In genomic region chrX:163879461-163879860, GRCm38 (mm10) we compare ENCODE assay signal across 9 mouse cellular contexts. TPM values are rescaled to one million over a fixed set of nuclear protein-coding genes. Genes with fewer than 3 reads are reported as not detected.
A peak's percentile ranks its signal among the peaks of the same experiment; 100 is the strongest.
DNase-seq lines count a peak whose midpoint lies in the region; ATAC-seq and TF ChIP-seq lines count a peak whose summit lies in the region.
"Had no signal": no experiment of that assay in that cellular context is flagged by ENCODE, and none has a peak within 500 bp of the region (broad histone marks: within the 10 kb centered on the region; RNA-seq: fewer than 3 reads in every experiment).

No protein-coding gene starts in this region.

- H3K4me3 ChIP-seq in CH12.LX (replicated peaks in 1 of 3; ENCODE audit: low read depth in 2 of 3, low read length in 2 of 3, poor library complexity in 1 of 3), result no peak overlapping the region
- no peak overlapping the region for H3K4me3 ChIP-seq in heart, embryonic 16.5 days (ENCODE audit: low read length)
- no peak overlapping the region for H3K4me3 ChIP-seq in hindbrain, embryonic 10.5 days
- H3K4me3 ChIP-seq: liver, embryonic 13.5 days had no signal

- H3K4me1 ChIP-seq in CH12.LX (ENCODE audit: control insufficient read depth in 1 of 2, insufficient read depth in 2 of 2), result peaks cover 10 to 35% of the 10 kb centered on the region in 2 experiments; a peak in 3 of 4 replicates
- peaks cover 3% of the 10 kb centered on the region for H3K4me1 ChIP-seq in heart, embryonic 16.5 days (ENCODE audit: control insufficient read depth, insufficient read depth, low read length)
- H3K4me1 ChIP-seq in hindbrain, embryonic 10.5 days (replicated peaks), result no peaks in the 10 kb centered on the region
- H3K4me1 ChIP-seq: liver, embryonic 13.5 days had no signal

- no peak overlapping the region for H3K9ac ChIP-seq in CH12.LX (ENCODE audit: insufficient read depth, low read depth)
- H3K9ac ChIP-seq in heart, embryonic 16.5 days (ENCODE audit: low read length), result no peak overlapping the region
- H3K9ac ChIP-seq: liver, embryonic 13.5 days had no signal

- intact Hi-C loops in heart, postnatal 25 days (cut with DNase I), result no loop called here

- H3K27ac ChIP-seq in CH12.LX (ENCODE audit: insufficient read depth, low read depth), result peak overlapping the region; percentile 57
- H3K27ac ChIP-seq in heart, embryonic 16.5 days (ENCODE audit: low read length), result peak overlapping the region; percentile 42
- no peak overlapping the region for H3K27ac ChIP-seq in hindbrain, embryonic 10.5 days
- H3K27ac ChIP-seq: liver, embryonic 13.5 days had no signal

- in situ Hi-C loops in CH12.LX (cut with MboI; ENCODE audit: low pct_ligation_motif_present, low pct_unique_long_range_greater_than_20kb, low sequenced_read_pairs), result no loop called here

- H3K79me2 ChIP-seq in CH12.LX (replicated peaks; ENCODE audit: control insufficient read depth, extremely low read depth, insufficient read depth, poor library complexity, severe bottlenecking), result no peaks in the 10 kb centered on the region

- ATAC-seq in heart, embryonic 16.5 days (replicated peaks; ENCODE audit: extremely low read depth, insufficient read depth, low FRiP score), result no peak; the same call in 1 of the 2 replicates

- H3K36me3 ChIP-seq in CH12.LX (replicated peaks in 1 of 2; ENCODE audit: control insufficient read depth in 1 of 2, insufficient read depth in 1 of 2, low read length in 1 of 2), result no peaks in the 10 kb centered on the region
- H3K36me3 ChIP-seq in heart, embryonic 16.5 days (ENCODE audit: control insufficient read depth, insufficient read depth), result no peaks in the 10 kb centered on the region
- H3K36me3 ChIP-seq in hindbrain, embryonic 10.5 days, result no peaks in the 10 kb centered on the region
- H3K36me3 ChIP-seq: liver, embryonic 13.5 days had no signal

- H3K27me3 ChIP-seq in CH12.LX (replicated peaks), result no peaks in the 10 kb centered on the region
- H3K27me3 ChIP-seq in heart, embryonic 16.5 days (ENCODE audit: control insufficient read depth, insufficient read depth, low read length), result no peaks in the 10 kb centered on the region
- peaks cover 41% of the 10 kb centered on the region for H3K27me3 ChIP-seq in hindbrain, embryonic 10.5 days (ENCODE audit: insufficient read depth, poor library complexity, severe bottlenecking)
- H3K27me3 ChIP-seq: liver, embryonic 13.5 days had no signal

- no peak for TF ChIP-seq CTCF in CH12.LX (conservative IDR thresholded peaks at IDR 0.05 in 1 of 2, IDR thresholded peaks at IDR 0.05 in 1 of 2; ENCODE audit: low read depth in 2 of 2, low read length in 2 of 2)

- WGBS in heart, embryonic 16.5 days, result 24% methylated on average over 5 of the region's 5 CpGs
- WGBS in hindbrain, embryonic 10.5 days, result 77% methylated on average over 5 of the region's 5 CpGs

- no peaks in the 10 kb centered on the region for H3K9me3 ChIP-seq in CH12.LX (replicated peaks; ENCODE audit: low read length)
- H3K9me3 ChIP-seq in heart, embryonic 16.5 days (replicated peaks; ENCODE audit: control insufficient read depth, low read length), result no peaks in the 10 kb centered on the region
- H3K9me3 ChIP-seq in hindbrain, embryonic 10.5 days, result no peaks in the 10 kb centered on the region
- H3K9me3 ChIP-seq: liver, embryonic 13.5 days had no signal

- peak overlapping the region; percentile 44 for H3K4me2 ChIP-seq in CH12.LX (ENCODE audit: insufficient read depth, low read depth, poor library complexity, severe bottlenecking)
- peak overlapping the region; percentile 28 for H3K4me2 ChIP-seq in heart, embryonic 16.5 days (ENCODE audit: low read depth, low read length)
- H3K4me2 ChIP-seq: liver, embryonic 13.5 days had no signal

- DNase-seq in heart, adult 18-20 months, result peak; percentile 18 to 36
- DNase-seq in heart, postnatal 25 days (ENCODE audit: low spot score), result no peak
- DNase-seq in CH12.LX (ENCODE audit: extremely low read depth), result peak; percentile 39
- DNase-seq in cerebellum, adult 9-11 months, result peak; percentile 16
- no peak for DNase-seq in layer of hippocampus, postnatal 36 days
- no peak for DNase-seq in hindbrain, embryonic 10.5 days (ENCODE audit: low spot score)
- no peak for DNase-seq in left cerebral cortex, adult 11 months (ENCODE audit: low spot score)
- DNase-seq: liver, embryonic 13.5 days had no signal

- no peak for TF ChIP-seq RAD21 in CH12.LX (IDR thresholded peaks at IDR 0.05; ENCODE audit: low read depth, low read length)

- TF ChIP-seq POLR2A in CH12.LX (IDR thresholded peaks at IDR 0.05; ENCODE audit: low read depth, low read length), result no peak

- dilution Hi-C loops in CH12.LX (cut with MboI; ENCODE audit: extremely low pct_ligation_motif_present, extremely low pct_unique_long_range_greater_than_20kb, low sequenced_read_pairs), result no loop called here

- no peak for TF ChIP-seq EP300 in CH12.LX (IDR thresholded peaks at IDR 0.05; ENCODE audit: low read length)

TF ChIP-seq in CH12.LX, 34 proteins besides CTCF, POLR2A, EP300 and RAD21:
- TF ChIP-seq RCOR1 (conservative IDR thresholded peaks at IDR 0.05; ENCODE audit: low read depth, low read length), result no peak
- no peak for TF ChIP-seq ETS1 (conservative IDR thresholded peaks at IDR 0.05; ENCODE audit: low read depth, low read length)
- peak; percentile 81 for TF ChIP-seq MEF2A (IDR thresholded peaks at IDR 0.05; ENCODE audit: borderline replicate concordance, low read depth, low read length)
- TF ChIP-seq MAZ (IDR thresholded peaks at IDR 0.05; ENCODE audit: low read depth, low read length), result no peak
- TF ChIP-seq TBP (conservative IDR thresholded peaks at IDR 0.05; ENCODE audit: low read depth, low read length), result no peak
TF ChIP-seq in CH12.LX: peak in this region for 1.

RNA-seq across cellular contexts. Expression of gene Ap1s2, which starts 29.4 kb away (rescaled TPM):
- 10 to 100 TPM; 21.1 to 31.8 TPM for total RNA-seq in heart, adult 18-20 months (2021)
- total RNA-seq in heart, postnatal 25 days (2021), result 10 to 100 TPM; 16.9 to 22.8 TPM
- total RNA-seq in CH12.LX (2012; rRNA removed) (4.3 and 5.7 TPM in 2 replicates), CH12.LX (2014; rRNA removed) (12.3 and 16.6 TPM in 2 replicates)
- 6.5 and 8.9 TPM in 2 replicates for polyA plus RNA-seq in CH12.LX (2012; ENCODE audit: insufficient read length, low read depth)
- polyA plus RNA-seq in heart, embryonic 16.5 days (2015; fragmentation: Nextera tagmentation; extraction: Ambion mirVana), result 16.9 and 18.8 TPM in 2 replicates
- 10 to 100 TPM; 40.7 to 42.4 TPM for total RNA-seq in layer of hippocampus, postnatal 36 days (2021)
- polyA plus RNA-seq in hindbrain, embryonic 10.5 days (2016; fragmentation: Nextera tagmentation; extraction: Ambion mirVana), result 28.7 and 31.8 TPM in 2 replicates

Comparison
In these comparisons a context has a peak if more than half of its experiments do, and no peak if none do; other contexts are left out.
1. DNase-seq: peak in heart, adult 18-20 months (2 of 2), CH12.LX (single experiment) and cerebellum, adult 9-11 months (single experiment); none in heart, postnatal 25 days (single experiment), layer of hippocampus, postnatal 36 days (0 of 2), hindbrain, embryonic 10.5 days (single experiment) and left cerebral cortex, adult 11 months (single experiment).